Mouse (Mus musculus) intestine, embryonic 14.5 days (tissue): Measurements from ENCODE around the gene Mast4. TPM values are rescaled to one million over a fixed set of nuclear protein-coding genes. Genes with fewer than 3 reads are reported as not detected.

Experiments
- ATAC-seq: fragments of 200-750 bp; cut with Nextera tagmentation; replicated peaks from 2 replicates; pipeline ENCODE4 v1.8.0; 2017; ENCODE audit warnings: low read depth, moderate number of reproducible peaks, moderate TSS enrichment, moderate library complexity; ENCODE audit not compliant: low FRiP score, low TSS enrichment
- DNase-seq: peaks from one replicate; pipeline ENCODE4 v3.0.0-alpha.2; 2018; ENCODE audit warnings: low spot score
- H3K27ac ChIP-seq: fragments of 300-500 bp; sonication (generic); 2 replicates; pipeline ENCODE4 v1.5.1; 2014; ENCODE audit warnings: low read depth, mild to moderate bottlenecking, control low read depth
- H3K27me3 ChIP-seq: fragments of 300-500 bp; sonication (generic); replicated peaks from 2 replicates; pipeline ENCODE4 v1.6.1; 2014; ENCODE audit warnings: low read length, control low read depth; ENCODE audit not compliant: control insufficient read depth, insufficient read depth
- H3K36me3 ChIP-seq: fragments of 300-500 bp; sonication (generic); 2 replicates; pipeline ENCODE4 v1.6.1; 2014; ENCODE audit warnings: low read length, control low read depth; ENCODE audit not compliant: control insufficient read depth, insufficient read depth
- H3K4me1 ChIP-seq: fragments of 300-500 bp; sonication (generic); replicated peaks from 2 replicates; pipeline ENCODE4 v1.6.1; 2014; ENCODE audit warnings: low read length, control low read depth, mixed read lengths; ENCODE audit not compliant: control insufficient read depth, insufficient read depth
- H3K4me2 ChIP-seq: fragments of 300-500 bp; sonication (generic); 2 replicates; pipeline ENCODE4 v1.6.1; 2014; ENCODE audit warnings: low read length
- H3K4me3 ChIP-seq: fragments of 300-500 bp; sonication (generic); 2 replicates; pipeline ENCODE4 v1.5.1; 2014; ENCODE audit warnings: low read depth, low read length, control low read depth, mixed read lengths
- H3K9ac ChIP-seq: fragments of 300-500 bp; sonication (generic); 2 replicates; pipeline ENCODE4 v1.6.1; 2014; ENCODE audit warnings: mild to moderate bottlenecking, low read length
- H3K9me3 ChIP-seq: fragments of 300-500 bp; sonication (generic); 2 replicates; pipeline ENCODE4 v1.6.1; 2016; ENCODE audit warnings: low read length, control low read depth; ENCODE audit not compliant: control insufficient read depth
- WGBS: fragments of 180-500 bp; shearing (Covaris S2); extraction: QIAGEN DNeasy Blood & Tissue Kit; methylation state at CpG from one replicate; pipeline ENCODE4 v1.1.7; 2014; 5-methylcytosine and 5-hydroxymethylcytosine counted together
- polyA plus RNA-seq: library from polyadenylated mRNA; unstranded; fragments of >200 nt; fragmentation: Nextera tagmentation; extraction: Ambion mirVana; gene quantifications from 2 replicates; pipeline ENCODE4 v1.2.1, GENCODE M21; 2014

The Mast4 gene
- polyA plus RNA-seq, 1 experiment from 2014 or later: 31.9 TPM

DNA sequence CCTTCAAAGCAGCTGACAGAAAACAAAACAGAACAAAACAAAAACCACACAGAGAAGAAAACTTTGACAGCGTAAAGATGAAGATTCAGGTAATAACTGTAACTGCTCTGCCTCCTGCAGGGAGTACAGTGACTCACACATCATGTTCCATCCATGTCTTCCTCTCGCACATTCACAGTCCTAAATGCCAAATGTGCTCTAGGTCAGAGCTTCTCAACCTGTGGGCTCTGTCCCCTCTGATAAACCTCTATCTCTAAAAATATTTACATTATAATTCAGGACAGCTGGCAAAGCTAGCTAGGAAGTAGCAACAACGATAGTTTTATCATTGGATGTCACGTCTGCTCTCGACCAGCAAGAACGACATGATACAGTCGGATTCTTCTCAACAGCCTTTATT is 517.6 kb downstream of the Mast4 start:
- Histone ChIP-seq H3K27me3 (no peaks in the 10 kb centered on the region), H3K9me3 (no peaks in the 10 kb centered on the region), H3K9ac (no peak overlapping the region), H3K36me3 (no peaks in the 10 kb centered on the region), H3K4me3 (no peak overlapping the region), H3K27ac (no peak overlapping the region), H3K4me1 (peaks cover 4% of the 10 kb centered on the region; the same call in 1 of the 2 replicates), H3K4me2 (no peak overlapping the region)
- ATAC-seq (no peak), DNase-seq (no peak)
- 73% methylated on average over 7 of the region's 7 CpGs for WGBS

DNA sequence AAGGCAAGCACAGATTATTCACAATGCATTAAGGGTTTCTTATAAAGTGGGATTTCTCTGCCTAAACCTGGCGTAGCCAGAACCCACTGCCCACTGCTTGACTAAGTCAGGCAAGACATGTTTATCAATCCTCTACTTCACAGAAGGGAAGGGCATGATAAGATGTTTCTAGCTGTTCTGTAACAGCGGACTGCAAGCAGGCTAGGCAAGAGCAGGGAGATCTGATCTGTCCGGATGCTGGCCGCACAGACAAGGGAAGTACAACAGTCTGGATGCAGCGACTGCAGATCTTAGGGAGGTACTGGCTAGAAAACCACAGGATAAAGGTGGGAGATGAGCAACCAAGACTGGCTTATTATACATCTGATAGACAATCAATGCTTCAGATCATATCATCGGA is 519.1 kb downstream of the Mast4 start:
- Histone ChIP-seq H3K36me3 (no peaks in the 10 kb centered on the region), H3K27ac (no peak overlapping the region), H3K9me3 (no peaks in the 10 kb centered on the region), H3K27me3 (no peaks in the 10 kb centered on the region), H3K4me2 (no peak overlapping the region), H3K9ac (no peak overlapping the region), H3K4me1 (peaks cover 17% of the 10 kb centered on the region), H3K4me3 (no peak overlapping the region)
- 85% methylated on average over 6 of the region's 6 CpGs for WGBS
- ATAC-seq: no peak
- no peak for DNase-seq

DNA sequence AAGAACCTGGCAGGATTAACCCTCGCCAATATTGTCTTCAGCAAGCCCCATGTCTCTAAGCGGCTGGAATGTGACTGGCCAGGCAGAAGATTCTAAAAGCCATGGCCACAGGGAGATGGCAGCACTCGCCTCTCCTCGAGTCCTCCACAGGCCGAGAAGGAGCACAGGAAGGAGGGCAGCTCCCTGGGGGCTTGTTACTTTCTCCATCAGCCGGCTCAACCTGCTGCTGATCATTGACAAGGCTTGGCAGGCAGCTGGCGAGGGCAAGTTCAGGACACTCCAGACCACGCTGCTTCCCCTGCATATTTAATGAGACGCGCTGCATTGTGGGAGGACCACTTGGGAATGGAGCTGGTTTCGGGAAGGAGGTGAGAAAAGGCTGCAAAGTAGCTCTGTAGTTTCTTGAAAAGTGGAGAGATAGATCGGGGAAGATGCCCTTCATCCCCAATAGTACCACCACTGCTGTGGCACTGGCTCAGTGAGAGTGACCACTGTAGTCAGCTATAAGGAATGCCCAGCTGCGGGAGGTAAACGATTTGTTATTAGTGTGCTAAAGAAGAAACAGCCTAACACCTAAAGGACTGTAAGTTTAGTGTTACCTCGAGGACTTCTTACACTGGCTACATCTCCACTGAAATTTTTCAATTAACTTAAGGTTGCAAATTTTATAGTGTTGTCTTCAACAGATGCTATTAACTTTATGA is 523.0 kb downstream of the Mast4 start:
- ATAC-seq: 0 out of 2 replicates have a peak, but pooled peaks have one; percentile 47
- Histone ChIP-seq H3K4me3 (peak overlapping the region; percentile 24), H3K9ac (peak overlapping the region; percentile 29; the same call in 1 of the 2 replicates), H3K27ac (peak overlapping the region; percentile 38; the same call in 1 of the 2 replicates), H3K9me3 (no peaks in the 10 kb centered on the region), H3K4me2 (peak overlapping the region; percentile 57), H3K36me3 (no peaks in the 10 kb centered on the region), H3K4me1 (peaks cover 26% of the 10 kb centered on the region), H3K27me3 (no peaks in the 10 kb centered on the region)
- 10% methylated on average over 15 of the region's 15 CpGs for WGBS
- DNase-seq: peak; percentile 67

DNA sequence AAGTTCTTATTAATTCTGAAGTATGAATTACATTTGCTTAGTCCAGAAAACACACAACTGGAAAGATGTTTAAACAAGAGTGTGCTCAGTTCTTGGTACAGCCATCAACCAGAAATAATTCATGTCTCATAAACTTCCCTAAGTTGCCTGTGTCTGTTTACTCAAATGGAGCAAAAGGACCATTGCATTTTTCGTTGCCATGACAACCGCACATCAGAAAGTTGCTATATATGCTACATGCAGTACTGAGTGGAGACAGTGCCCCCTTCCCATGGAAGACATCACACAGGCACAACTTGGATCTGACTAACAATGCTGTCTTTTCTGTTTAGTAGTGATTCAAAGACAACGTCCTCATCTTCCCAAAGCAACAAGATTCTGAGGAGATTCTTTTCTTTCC is 527.6 kb downstream of the Mast4 start:
- Histone ChIP-seq H3K27ac (no peak overlapping the region), H3K4me1 (peaks cover 22% of the 10 kb centered on the region), H3K4me2 (no peak overlapping the region), H3K36me3 (peaks cover 12% of the 10 kb centered on the region; the same call in 1 of the 2 replicates), H3K9ac (no peak overlapping the region), H3K4me3 (no peak overlapping the region), H3K27me3 (no peaks in the 10 kb centered on the region), H3K9me3 (no peaks in the 10 kb centered on the region)
- ATAC-seq (no peak), DNase-seq (no peak)
- 55% methylated on average over 3 of the region's 3 CpGs for WGBS

GRCm38 (mm10) chr13:102805190-102805589 is 529.1 kb downstream of the Mast4 start:
- H3K36me3 ChIP-seq: peaks cover 12% of the 10 kb centered on the region; the same call in 1 of the 2 replicates
- no peak overlapping the region for H3K4me3 ChIP-seq
- H3K9me3 ChIP-seq: no peaks in the 10 kb centered on the region
- H3K4me1 ChIP-seq: peaks cover 9% of the 10 kb centered on the region
- H3K9ac ChIP-seq: no peak overlapping the region
- peak; percentile 38 for DNase-seq
- no peaks in the 10 kb centered on the region for H3K27me3 ChIP-seq
- WGBS: 52% methylated on average over 6 of the region's 6 CpGs
- ATAC-seq: no peak
- no peak overlapping the region for H3K27ac ChIP-seq
- H3K4me2 ChIP-seq: no peak overlapping the region

DNA sequence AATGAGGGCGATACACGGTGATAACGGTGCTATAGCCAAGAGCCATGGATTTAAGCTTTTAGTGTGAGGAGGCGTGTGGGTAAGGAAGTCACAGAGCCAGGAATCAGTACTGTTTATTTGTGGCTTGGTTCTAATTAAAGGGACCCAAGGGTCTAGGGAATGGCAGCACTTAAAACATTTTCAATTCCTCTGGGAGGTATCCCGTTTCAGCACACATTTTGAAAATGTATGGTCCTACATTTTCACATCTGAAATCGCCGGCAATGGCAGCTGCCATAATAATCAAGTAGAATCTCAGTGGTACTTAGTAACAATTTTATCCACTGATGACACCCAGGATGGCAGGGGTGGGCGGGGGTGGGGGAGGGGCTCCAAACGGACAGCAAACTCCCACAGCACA is 531.1 kb downstream of the Mast4 start:
- DNase-seq: peak; percentile 34
- Histone ChIP-seq H3K4me2 (no peak overlapping the region), H3K27me3 (no peaks in the 10 kb centered on the region), H3K9ac (no peak overlapping the region), H3K4me3 (no peak overlapping the region), H3K36me3 (peaks cover 14% of the 10 kb centered on the region; the same call in 1 of the 2 replicates), H3K27ac (no peak overlapping the region), H3K4me1 (peaks cover 7% of the 10 kb centered on the region; the same call in 1 of the 2 replicates), H3K9me3 (no peaks in the 10 kb centered on the region)
- ATAC-seq: no peak
- 86% methylated on average over 9 of the region's 9 CpGs for WGBS

GRCm38 (mm10) chr13:102792157-102792556 is 542.1 kb downstream of the Mast4 start:
- H3K4me2 ChIP-seq: no peak overlapping the region

GRCm38 (mm10) chr13:102790601-102791155 is 543.6 kb downstream of the Mast4 start:
- no peaks in the 10 kb centered on the region for H3K4me1 ChIP-seq
- no peak for ATAC-seq
- H3K27me3 ChIP-seq: no peaks in the 10 kb centered on the region
- H3K27ac ChIP-seq: no peak overlapping the region
- no peak overlapping the region for H3K4me2 ChIP-seq
- no peak for DNase-seq
- H3K36me3 ChIP-seq: peaks cover 45% of the 10 kb centered on the region
- H3K4me3 ChIP-seq: no peak overlapping the region
- H3K9me3 ChIP-seq: no peaks in the 10 kb centered on the region
- 85% methylated on average over 6 of the region's 6 CpGs for WGBS
- H3K9ac ChIP-seq: no peak overlapping the region

More at GRCm38 (mm10) chr13:102792157-102792556, 542.1 kb downstream of the Mast4 start:
- WGBS: 91% methylated on average over 3 of the region's 3 CpGs
- Histone ChIP-seq H3K27me3 (no peaks in the 10 kb centered on the region), H3K27ac (no peak overlapping the region), H3K9ac (no peak overlapping the region), H3K4me1 (no peaks in the 10 kb centered on the region), H3K4me3 (no peak overlapping the region), H3K9me3 (no peaks in the 10 kb centered on the region), H3K36me3 (peaks cover 53% of the 10 kb centered on the region)
- DNase-seq (no peak), ATAC-seq (no peak)
